Comparison of ENCODE assay signal across 28 mouse cellular contexts in the genomic region with DNA sequence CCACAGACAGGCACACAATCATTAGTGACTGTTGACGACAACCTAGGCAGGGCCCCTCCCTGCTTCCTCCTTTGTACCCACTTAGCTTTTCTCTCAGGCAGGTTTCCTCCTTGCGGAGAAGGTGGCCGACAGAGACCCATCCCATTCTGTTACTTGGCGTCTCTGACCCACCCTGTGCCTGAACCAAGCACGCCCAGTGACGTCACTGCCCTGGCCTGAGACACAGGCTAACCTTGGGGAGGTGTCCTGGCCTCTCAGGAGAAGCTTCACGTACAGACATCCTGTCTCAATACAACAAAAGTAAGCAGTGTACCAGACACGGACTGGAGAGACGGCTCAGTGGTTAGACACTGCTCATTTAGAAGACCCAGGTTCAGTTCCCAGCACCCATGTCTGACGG. TPM values are rescaled to one million over a fixed set of nuclear protein-coding genes. Genes with fewer than 3 reads are reported as not detected.
DNase-seq lines count a peak whose midpoint lies in the region; ATAC-seq and TF ChIP-seq lines count a peak whose summit lies in the region.
"Had no signal": no experiment of that assay in that cellular context is flagged by ENCODE, and none has a peak within 500 bp of the region (broad histone marks: within the 10 kb centered on the region; RNA-seq: fewer than 3 reads in every experiment).

No protein-coding gene starts in this region.

- H3K4me2 ChIP-seq in kidney, postnatal 0 days (ENCODE audit: low read length) = no peak overlapping the region
- H3K4me2 ChIP-seq in liver, postnatal 0 days (ENCODE audit: low read depth, low read length) = no peak overlapping the region
- no peak overlapping the region for H3K4me2 ChIP-seq in liver, embryonic 11.5 days
- H3K4me2 ChIP-seq: forebrain, embryonic 13.5 days; heart, embryonic 13.5 days; hindbrain, embryonic 14.5 days had no signal

- peaks cover 8% of the 10 kb centered on the region for H3K36me3 ChIP-seq in kidney, postnatal 0 days (ENCODE audit: insufficient read depth, low read length)
- no peaks in the 10 kb centered on the region for H3K36me3 ChIP-seq in liver, postnatal 0 days (replicated peaks; ENCODE audit: insufficient read depth, low read length)
- H3K36me3 ChIP-seq in liver, embryonic 11.5 days (ENCODE audit: control insufficient read depth, insufficient read depth, low read length) = peaks cover 2% of the 10 kb centered on the region; the same call in 1 of the 2 replicates

- no peak for TF ChIP-seq CTCF in kidney, postnatal 0 days (IDR thresholded peaks at IDR 0.05; ENCODE audit: low read depth)
- TF ChIP-seq CTCF in liver, postnatal 0 days (IDR thresholded peaks at IDR 0.05; ENCODE audit: low read depth) = no peak

- 0 out of 2 replicates have a peak overlapping the region, but pooled peaks have one; percentile 67 for H3K27ac ChIP-seq in kidney, postnatal 0 days
- H3K27ac ChIP-seq in liver, postnatal 0 days (ENCODE audit: low read depth) = peak overlapping the region; percentile 90
- no peak overlapping the region for H3K27ac ChIP-seq in liver, embryonic 11.5 days (ENCODE audit: low read depth, low read length)
- H3K27ac ChIP-seq: forebrain, embryonic 10.5 days; forebrain, embryonic 13.5 days; heart, adult 2 months; heart, embryonic 10.5 days; heart, embryonic 13.5 days; hindbrain, embryonic 14.5 days; hindbrain, postnatal 0 days had no signal

- 89% methylated on average over 10 of the region's 10 CpGs for WGBS in kidney, postnatal 0 days
- 82% methylated on average over 10 of the region's 10 CpGs for WGBS in liver, postnatal 0 days (ENCODE audit: insufficient replicate concordance)
- 84% methylated on average over 10 of the region's 10 CpGs for WGBS in liver, embryonic 11.5 days

- H3K9ac ChIP-seq in kidney, postnatal 0 days (ENCODE audit: low read depth, low read length) = no peak overlapping the region
- H3K9ac ChIP-seq in liver, postnatal 0 days (replicated peaks) = no peak overlapping the region
- H3K9ac ChIP-seq in liver, embryonic 11.5 days (ENCODE audit: low read depth, low read length) = no peak overlapping the region
- H3K9ac ChIP-seq: forebrain, embryonic 13.5 days; heart, embryonic 13.5 days; hindbrain, embryonic 14.5 days had no signal

- no peak for TF ChIP-seq EP300 in liver, postnatal 0 days (IDR thresholded peaks at IDR 0.05; ENCODE audit: low read depth)

- H3K9me3 ChIP-seq in kidney, postnatal 0 days (replicated peaks; ENCODE audit: low read length) = no peaks in the 10 kb centered on the region
- no peaks in the 10 kb centered on the region for H3K9me3 ChIP-seq in liver, postnatal 0 days (ENCODE audit: low read length)
- no peaks in the 10 kb centered on the region for H3K9me3 ChIP-seq in liver, embryonic 11.5 days (ENCODE audit: control insufficient read depth, low read length)
- H3K9me3 ChIP-seq: forebrain, embryonic 10.5 days; forebrain, embryonic 13.5 days; G1E; heart, embryonic 10.5 days; heart, embryonic 13.5 days had no signal

- no peak for DNase-seq in kidney, postnatal 0 days (ENCODE audit: low spot score)
- DNase-seq in kidney, adult 9 months = no peak
- no peak for DNase-seq in liver, postnatal 0 days
- DNase-seq in liver, embryonic 11.5 days (ENCODE audit: low spot score) = no peak
- DNase-seq in ZHBTc4 (ENCODE audit: low read depth, low spot score) = peak; percentile 78
- DNase-seq in cerebellum, adult 11 months = no peak
- DNase-seq: adrenal gland, adult 8-10 months; adrenal gland, postnatal 25 days; B cell, adult 2 months; cerebellum, adult 18-20 months; cerebellum, adult 9-10 months; cerebellum, postnatal 14 days; gastrocnemius, postnatal 10 days; gastrocnemius, postnatal 36 days; heart, adult 2 months; heart, postnatal 14 days; heart, postnatal 4 days had no signal

- H3K27me3 ChIP-seq in kidney, postnatal 0 days (ENCODE audit: insufficient read depth, low read length) = no peaks in the 10 kb centered on the region
- no peaks in the 10 kb centered on the region for H3K27me3 ChIP-seq in liver, postnatal 0 days (ENCODE audit: insufficient read depth, low read length)
- H3K27me3 ChIP-seq in liver, embryonic 11.5 days (replicated peaks; ENCODE audit: control insufficient read depth, insufficient read depth, low read length) = no peaks in the 10 kb centered on the region
- H3K27me3 ChIP-seq: CH12.LX; forebrain, embryonic 13.5 days; heart, embryonic 13.5 days; Patski had no signal

- no peaks in the 10 kb centered on the region; the same call in 1 of the 2 replicates for H3K4me1 ChIP-seq in kidney, postnatal 0 days (replicated peaks; ENCODE audit: insufficient read depth, low read length)
- H3K4me1 ChIP-seq in liver, postnatal 0 days (ENCODE audit: insufficient read depth) = peaks cover 6% of the 10 kb centered on the region
- no peaks in the 10 kb centered on the region for H3K4me1 ChIP-seq in liver, embryonic 11.5 days (replicated peaks; ENCODE audit: control insufficient read depth, insufficient read depth, low read length)

- no peak for ATAC-seq in kidney, postnatal 0 days (replicated peaks; ENCODE audit: low FRiP score, low read depth)
- ATAC-seq in liver, postnatal 0 days = no peak
- ATAC-seq in liver, embryonic 11.5 days (replicated peaks; ENCODE audit: low FRiP score) = no peak
- ATAC-seq: activated CD4-positive, CD25-positive, alpha-beta regulatory T cell, adult 4 months; forebrain, embryonic 13.5 days; forebrain, embryonic 16.5 days; hindbrain, postnatal 0 days; Patski had no signal

- H3K4me3 ChIP-seq in kidney, postnatal 0 days (replicated peaks; ENCODE audit: low read depth, low read length) = no peak overlapping the region
- no peak overlapping the region for H3K4me3 ChIP-seq in liver, postnatal 0 days (ENCODE audit: low read depth, low read length)
- no peak overlapping the region for H3K4me3 ChIP-seq in liver, embryonic 11.5 days (ENCODE audit: low read depth, low read length)
- H3K4me3 ChIP-seq: forebrain, embryonic 10.5 days; forebrain, embryonic 13.5 days; heart, adult 2 months; heart, embryonic 10.5 days; heart, embryonic 13.5 days had no signal

RNA-seq across cellular contexts. Expression of gene Pard6b, which starts 22.5 kb away (rescaled TPM):
- polyA plus RNA-seq in kidney, postnatal 0 days (2015; fragmentation: Nextera tagmentation; extraction: Ambion mirVana) = 28.6 and 29.6 TPM in 2 replicates
- polyA plus RNA-seq in liver, postnatal 0 days (2015; fragmentation: Nextera tagmentation; extraction: Ambion mirVana) = 2.3 and 2.7 TPM in 2 replicates
- 6.0 and 6.1 TPM in 2 replicates for polyA plus RNA-seq in liver, embryonic 11.5 days (2014; fragmentation: Nextera tagmentation; extraction: Ambion mirVana)
